Mouse (Mus musculus) forebrain, embryonic 10.5 days (tissue): ENCODE data around the gene Gm39115. TPM values are rescaled to one million over a fixed set of nuclear protein-coding genes. Genes with fewer than 3 reads are reported as not detected.

ENCODE experiments used
- DNase-seq: peaks from one replicate; pipeline ENCODE4 v3.0.0-alpha.2; 2017; ENCODE audit warnings: low spot score; ENCODE audit errors: extremely low spot score
- H3K27ac ChIP-seq: fragments of 300-500 bp; sonication (generic); 2 replicates; pipeline ENCODE4 v1.5.1; 2016; ENCODE audit warnings: mild to moderate bottlenecking
- H3K27me3 ChIP-seq: fragments of 300-500 bp; sonication (generic); 2 replicates; pipeline ENCODE4 v1.6.1; 2016; ENCODE audit warnings: mild to moderate bottlenecking; ENCODE audit not compliant: poor library complexity, severe bottlenecking
- H3K36me3 ChIP-seq: fragments of 300-500 bp; sonication (generic); replicated peaks from 2 replicates; pipeline ENCODE4 v1.6.1; 2016; ENCODE audit warnings: mild to moderate bottlenecking, moderate library complexity
- H3K4me1 ChIP-seq: fragments of 300-500 bp; sonication (generic); 2 replicates; pipeline ENCODE4 v1.6.1; 2016
- H3K4me3 ChIP-seq: fragments of 300-500 bp; sonication (generic); 2 replicates; pipeline ENCODE4 v1.5.1; 2016; ENCODE audit warnings: mild to moderate bottlenecking, moderate library complexity
- H3K9me3 ChIP-seq: fragments of 300-500 bp; sonication (generic); 2 replicates; pipeline ENCODE4 v1.6.1; 2016; ENCODE audit warnings: mild to moderate bottlenecking, moderate library complexity
- WGBS: fragments of 180-500 bp; shearing (Covaris S2); methylation state at CpG from one replicate; pipeline ENCODE4 v1.1.7; 2016; 5-methylcytosine and 5-hydroxymethylcytosine counted together
- polyA plus RNA-seq: library from polyadenylated mRNA; unstranded; fragments of >200 nt; fragmentation: Nextera tagmentation; extraction: Ambion mirVana; gene quantifications from 2 replicates; pipeline ENCODE4 v1.2.1, GENCODE M21; 2016

Gm39115 gene
- polyA plus RNA-seq, 1 experiment from 2014 or later, result not detected

DNA sequence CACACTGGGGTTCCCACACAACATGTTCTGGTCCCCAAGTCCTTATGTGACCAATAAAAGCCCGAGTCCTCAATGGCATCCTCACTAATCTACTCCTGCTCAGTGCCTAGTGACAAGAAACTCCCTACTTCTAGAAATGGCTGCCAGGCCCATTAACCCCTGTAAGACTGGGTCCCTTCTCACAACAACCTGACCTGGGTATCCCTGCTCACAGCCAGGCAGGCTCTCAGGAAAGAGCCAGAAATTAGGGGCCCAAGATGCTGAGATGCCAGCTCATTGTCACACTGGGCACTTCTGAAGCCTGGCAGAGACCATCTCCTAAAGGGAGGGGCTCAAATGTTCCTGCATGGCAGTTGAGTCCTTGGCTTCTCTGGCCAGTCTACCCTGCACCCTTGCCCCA, 42.8 kb downstream of the Gm39115 start:
- Histone ChIP-seq H3K27me3 (peaks cover 99% of the 10 kb centered on the region), H3K9me3 (no peaks in the 10 kb centered on the region), H3K4me1 (peaks cover 84% of the 10 kb centered on the region), H3K4me3 (peak overlapping the region; percentile 74; the same call in 1 of the 2 replicates), H3K27ac (no peak overlapping the region), H3K36me3 (peaks cover 1% of the 10 kb centered on the region; the same call in 1 of the 2 replicates)
- WGBS, result 63% methylated on average over 1 of the region's 1 CpGs
- no peak for DNase-seq

GRCm38 (mm10) chr7:142091848-142092247, 44.0 kb downstream of the Gm39115 start:
- 8% methylated on average over 4 of the region's 4 CpGs for WGBS
- H3K4me1 ChIP-seq, result peaks cover 88% of the 10 kb centered on the region
- H3K36me3 ChIP-seq, result peaks cover 12% of the 10 kb centered on the region
- no peak overlapping the region; the same call in 1 of the 2 replicates for H3K27ac ChIP-seq
- H3K27me3 ChIP-seq, result peaks cover 99% of the 10 kb centered on the region
- no peaks in the 10 kb centered on the region for H3K9me3 ChIP-seq
- H3K4me3 ChIP-seq, result peak overlapping the region; percentile 20; the same call in 1 of the 2 replicates
- DNase-seq, result no peak

DNA sequence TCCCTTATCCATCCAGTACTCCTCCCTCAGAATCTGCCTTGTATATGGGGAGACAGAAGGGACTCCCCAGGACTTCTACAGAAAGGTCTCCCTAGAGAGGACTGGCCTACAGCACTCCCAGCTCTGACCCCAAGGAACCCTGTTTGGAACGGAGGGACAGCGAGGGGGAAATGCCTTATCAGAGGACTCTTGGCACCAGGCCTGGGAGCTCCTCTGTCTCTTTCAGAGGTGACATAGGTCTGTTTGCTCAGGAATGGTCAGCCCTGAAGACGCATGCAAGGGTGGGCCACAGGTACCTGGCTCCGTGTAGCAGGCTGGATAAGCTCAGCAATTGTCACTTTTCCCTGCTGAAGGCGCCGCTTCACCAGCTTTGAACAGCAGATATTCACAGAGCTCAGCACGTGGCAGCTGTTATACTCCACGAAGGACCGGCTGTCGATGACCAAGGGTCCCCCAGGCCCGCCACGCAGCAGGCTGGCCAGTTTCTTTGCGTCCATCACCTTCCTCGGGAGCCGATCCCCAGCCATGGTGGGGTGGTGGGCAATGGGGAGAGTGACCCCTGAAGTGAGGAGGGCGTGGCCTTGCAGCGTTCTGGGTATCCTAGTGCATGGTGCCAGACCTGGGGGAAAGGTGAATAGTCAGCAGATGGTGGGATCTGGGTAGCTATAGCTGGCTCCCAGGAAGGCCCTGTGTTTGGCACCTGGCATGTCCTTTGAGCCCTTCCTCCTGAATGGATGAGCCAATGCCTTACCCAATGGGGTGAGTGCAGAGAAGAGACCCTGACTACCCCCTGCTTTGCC, 46.0 kb downstream of the Gm39115 start:
- H3K27me3 ChIP-seq, result peaks cover 98% of the 10 kb centered on the region
- H3K4me1 ChIP-seq, result peaks cover 76% of the 10 kb centered on the region
- WGBS, result 66% methylated on average over 17 of the region's 17 CpGs
- no peaks in the 10 kb centered on the region for H3K9me3 ChIP-seq
- peaks cover 29% of the 10 kb centered on the region for H3K36me3 ChIP-seq
- H3K4me3 ChIP-seq, result no peak overlapping the region; the same call in 1 of the 2 replicates
- peak overlapping the region; percentile 58 for H3K27ac ChIP-seq
- no peak for DNase-seq

- peaks cover 29% of the 10 kb centered on the region for H3K36me3 ChIP-seq
- peaks cover 76% of the 10 kb centered on the region for H3K4me1 ChIP-seq
- H3K27me3 ChIP-seq, result peaks cover 98% of the 10 kb centered on the region
- 0 out of 2 replicates have a peak overlapping the region, but pooled peaks have one; percentile 2 for H3K4me3 ChIP-seq
- H3K9me3 ChIP-seq, result no peaks in the 10 kb centered on the region
- peak; percentile 60 for DNase-seq
- H3K27ac ChIP-seq, result peak overlapping the region; percentile 58
- WGBS, result 2% methylated on average over 5 of the region's 5 CpGs
Measured at GRCm38 (mm10) chr7:142088886-142089285, 46.9 kb downstream of the Gm39115 start.

GRCm38 (mm10) chr7:142087069-142087652, 48.7 kb downstream of the Gm39115 start:
- 95% methylated on average over 1 of the region's 1 CpGs for WGBS
- peaks cover 66% of the 10 kb centered on the region for H3K4me1 ChIP-seq

DNA sequence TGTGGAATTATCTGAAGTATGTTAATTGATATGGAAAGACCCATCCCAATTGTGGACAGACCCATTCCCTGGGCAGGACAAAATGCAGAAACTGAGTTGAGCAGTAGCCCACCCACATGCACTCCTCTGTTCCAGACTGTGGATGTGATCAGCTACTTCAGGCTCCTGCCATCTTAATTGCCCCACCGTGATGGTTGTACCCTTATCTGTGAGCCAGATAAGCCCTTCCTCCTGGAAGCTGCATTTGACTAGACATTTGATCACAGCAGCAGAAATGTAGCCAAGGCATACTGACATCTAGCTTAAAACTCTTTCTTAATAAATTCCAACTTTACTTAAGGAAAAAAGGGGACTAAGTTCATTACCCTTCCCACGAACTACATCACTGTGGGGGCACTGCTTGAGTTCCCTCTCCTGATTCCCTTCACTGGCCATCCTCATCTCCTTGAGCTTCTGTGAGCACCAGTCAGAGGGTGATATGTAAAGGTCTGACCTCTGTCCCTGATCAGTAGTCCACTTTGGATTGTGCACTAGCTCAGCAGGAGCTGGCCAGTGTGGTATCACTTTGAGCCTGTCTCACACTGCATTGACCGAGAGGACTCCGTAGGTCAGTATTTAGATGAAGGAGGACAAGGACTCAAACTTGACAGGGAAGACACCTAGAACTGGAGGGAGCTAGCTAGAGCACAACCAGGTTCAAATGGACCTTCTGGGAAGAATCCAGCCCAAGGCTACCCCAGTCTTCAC, 49.5 kb downstream of the Gm39115 start:
- no peaks in the 10 kb centered on the region for H3K9me3 ChIP-seq
- H3K27ac ChIP-seq, result peak overlapping the region; percentile 56; the same call in 1 of the 2 replicates
- peaks cover 49% of the 10 kb centered on the region for H3K36me3 ChIP-seq
- no peak overlapping the region for H3K4me3 ChIP-seq
- WGBS, result 89% methylated on average over 4 of the region's 4 CpGs
- peaks cover 63% of the 10 kb centered on the region for H3K4me1 ChIP-seq
- DNase-seq, result no peak
- H3K27me3 ChIP-seq, result peaks cover 98% of the 10 kb centered on the region

More at GRCm38 (mm10) chr7:142087069-142087652, 48.7 kb downstream of the Gm39115 start:
- Histone ChIP-seq H3K4me3 (no peak overlapping the region), H3K36me3 (peaks cover 44% of the 10 kb centered on the region), H3K27me3 (peaks cover 98% of the 10 kb centered on the region), H3K27ac (peak overlapping the region; percentile 56; the same call in 1 of the 2 replicates), H3K9me3 (no peaks in the 10 kb centered on the region)
- no peak for DNase-seq

Other genes starting within 250 kb of the Gm39115 start
- 51.2 and 53.2 TPM in 2 replicates for gene Tollip, start 217.5 kb downstream of the Gm39115 start, polyA plus RNA-seq
- gene Brsk2, start 186.3 kb downstream of the Gm39115 start, polyA plus RNA-seq, result 6.0 and 6.7 TPM in 2 replicates
- 60.9 and 65.7 TPM in 2 replicates for gene Mob2, start 75.0 kb downstream of the Gm39115 start, polyA plus RNA-seq
- gene Dusp8, start 40.2 kb downstream of the Gm39115 start, polyA plus RNA-seq, result 3.6 and 7.3 TPM in 2 replicates
- gene Gm45618, start 15.3 kb downstream of the Gm39115 start, polyA plus RNA-seq, result 0.38 TPM in 1 of 2 replicates, not detected in the other
- gene Gm45337, start 8.6 kb upstream of the Gm39115 start, polyA plus RNA-seq, result not detected in 2 replicates
- not detected in 2 replicates for gene Gm29735, start 21.1 kb upstream of the Gm39115 start, polyA plus RNA-seq
- not detected in 2 replicates for gene Gm4553, start 29.7 kb upstream of the Gm39115 start, polyA plus RNA-seq
- gene Krtap5-2, start 40.0 kb upstream of the Gm39115 start, polyA plus RNA-seq, result not detected in 2 replicates
- not detected in 2 replicates for gene Gm10153, start 54.4 kb upstream of the Gm39115 start, polyA plus RNA-seq
- gene Krtap5-3, start 65.3 kb upstream of the Gm39115 start, polyA plus RNA-seq, result not detected in 2 replicates
- not detected in 2 replicates for gene Gm7579, start 75.8 kb upstream of the Gm39115 start, polyA plus RNA-seq
- gene Krtap5-5, start 93.9 kb upstream of the Gm39115 start, polyA plus RNA-seq, result not detected in 2 replicates
- not detected in 2 replicates for gene Gm40460, start 105.0 kb upstream of the Gm39115 start, polyA plus RNA-seq
- not detected in 2 replicates for gene Gm2431, start 122.3 kb upstream of the Gm39115 start, polyA plus RNA-seq
- gene Gm4559, start 138.3 kb upstream of the Gm39115 start, polyA plus RNA-seq, result not detected in 2 replicates
- not detected in 2 replicates for gene Krtap5-1, start 161.1 kb upstream of the Gm39115 start, polyA plus RNA-seq
- gene Krtap5-4, start 167.5 kb upstream of the Gm39115 start, polyA plus RNA-seq, result not detected in 2 replicates
- 0.51 and 1.00 TPM in 2 replicates for gene Ifitm10, start 237.7 kb upstream of the Gm39115 start, polyA plus RNA-seq
- not detected in 2 replicates for gene Gm49369, start 246.6 kb upstream of the Gm39115 start, polyA plus RNA-seq